Mouse (Mus musculus): Measurements from ENCODE around the gene Cxcl2. TPM values are rescaled to one million over a fixed set of nuclear protein-coding genes. Genes with fewer than 3 reads are reported as not detected.

Gene Cxcl2
- polyA plus RNA-seq, 1 experiment from 2014 or later = not detected

- Histone ChIP-seq H3K4me3 (replicated peaks) (no peak overlapping the region), H3K27me3 (no peaks in the 10 kb centered on the region), H3K4me2 (replicated peaks) (no peak overlapping the region), H3K9me3 (no peaks in the 10 kb centered on the region), H3K27ac (no peak overlapping the region), H3K36me3 (0 out of 2 replicates have a peak, but pooled peaks cover 6% of the 10 kb centered on the region), H3K9ac (replicated peaks) (no peak overlapping the region), H3K4me1 (replicated peaks) (no peaks in the 10 kb centered on the region)
- 31% methylated on average over 2 of the region's 2 CpGs for WGBS
- ATAC-seq = peak; percentile 68
Measured at GRCm38 (mm10) chr5:90951475-90951874, 47.8 kb downstream of the Cxcl2 start.

- ATAC-seq = peak; percentile 45; the same call in 1 of the 2 replicates
- WGBS = 87% methylated on average over 8 of the region's 8 CpGs
- no peaks in the 10 kb centered on the region for H3K4me1 ChIP-seq (replicated peaks)
- H3K36me3 ChIP-seq = no peaks in the 10 kb centered on the region
- no peaks in the 10 kb centered on the region for H3K9me3 ChIP-seq
- no peak overlapping the region for H3K4me3 ChIP-seq (replicated peaks)
- no peak overlapping the region for H3K27ac ChIP-seq
- H3K4me2 ChIP-seq (replicated peaks) = no peak overlapping the region
- no peaks in the 10 kb centered on the region for H3K27me3 ChIP-seq
- H3K9ac ChIP-seq (replicated peaks) = no peak overlapping the region
Measured at GRCm38 (mm10) chr5:90952731-90953481, 49.2 kb downstream of the Cxcl2 start.

Other genes with a start within 250 kb of the Cxcl2 start
- gene Cxcl5, start 144.5 kb upstream of the Cxcl2 start, polyA plus RNA-seq (2015; fragmentation: Nextera tagmentation; extraction: Ambion mirVana) = not detected in 2 replicates
- gene Ppbp, start 135.4 kb upstream of the Cxcl2 start, polyA plus RNA-seq (2015; fragmentation: Nextera tagmentation; extraction: Ambion mirVana) = 1.8 and 2.7 TPM in 2 replicates
- gene Pf4, start 131.4 kb upstream of the Cxcl2 start, polyA plus RNA-seq (2015; fragmentation: Nextera tagmentation; extraction: Ambion mirVana) = 37.9 and 47.6 TPM in 2 replicates
- not detected in 2 replicates for gene Cxcl3, start 117.8 kb upstream of the Cxcl2 start, polyA plus RNA-seq (2015; fragmentation: Nextera tagmentation; extraction: Ambion mirVana)
- gene Cxcl15, start 109.3 kb upstream of the Cxcl2 start, polyA plus RNA-seq (2015; fragmentation: Nextera tagmentation; extraction: Ambion mirVana) = not detected in 2 replicates
- 0.22 TPM in 1 of 2 replicates, not detected in the other for gene Cxcl1, start 12.6 kb upstream of the Cxcl2 start, polyA plus RNA-seq (2015; fragmentation: Nextera tagmentation; extraction: Ambion mirVana)
- gene Mthfd2l, start 27.2 kb downstream of the Cxcl2 start, polyA plus RNA-seq (2015; fragmentation: Nextera tagmentation; extraction: Ambion mirVana) = 98.9 and 99.1 TPM in 2 replicates
- gene Epgn, start 123.6 kb downstream of the Cxcl2 start, polyA plus RNA-seq (2015; fragmentation: Nextera tagmentation; extraction: Ambion mirVana) = 0.12 and 0.23 TPM in 2 replicates
- not detected in 2 replicates for gene Ereg, start 170.8 kb downstream of the Cxcl2 start, polyA plus RNA-seq (2015; fragmentation: Nextera tagmentation; extraction: Ambion mirVana)
- not detected in 2 replicates for gene Areg, start 235.7 kb downstream of the Cxcl2 start, polyA plus RNA-seq (2015; fragmentation: Nextera tagmentation; extraction: Ambion mirVana)